Mouse (Mus musculus): ENCODE results near the gene Rabepk. TPM values are rescaled to one million over a fixed set of nuclear protein-coding genes. Genes with fewer than 3 reads are reported as not detected.
A peak's percentile ranks its signal among the peaks of the same experiment; 100 is the strongest.

Gene Rabepk
- 80.4 and 88.4 TPM in 2 replicates for total RNA-seq (2012; rRNA removed)
- 61.2 and 68.8 TPM in 2 replicates for total RNA-seq (2014; rRNA removed)
- 62.1 and 64.1 TPM in 2 replicates for polyA plus RNA-seq (2012; ENCODE audit: insufficient read length, low read depth)

DNA sequence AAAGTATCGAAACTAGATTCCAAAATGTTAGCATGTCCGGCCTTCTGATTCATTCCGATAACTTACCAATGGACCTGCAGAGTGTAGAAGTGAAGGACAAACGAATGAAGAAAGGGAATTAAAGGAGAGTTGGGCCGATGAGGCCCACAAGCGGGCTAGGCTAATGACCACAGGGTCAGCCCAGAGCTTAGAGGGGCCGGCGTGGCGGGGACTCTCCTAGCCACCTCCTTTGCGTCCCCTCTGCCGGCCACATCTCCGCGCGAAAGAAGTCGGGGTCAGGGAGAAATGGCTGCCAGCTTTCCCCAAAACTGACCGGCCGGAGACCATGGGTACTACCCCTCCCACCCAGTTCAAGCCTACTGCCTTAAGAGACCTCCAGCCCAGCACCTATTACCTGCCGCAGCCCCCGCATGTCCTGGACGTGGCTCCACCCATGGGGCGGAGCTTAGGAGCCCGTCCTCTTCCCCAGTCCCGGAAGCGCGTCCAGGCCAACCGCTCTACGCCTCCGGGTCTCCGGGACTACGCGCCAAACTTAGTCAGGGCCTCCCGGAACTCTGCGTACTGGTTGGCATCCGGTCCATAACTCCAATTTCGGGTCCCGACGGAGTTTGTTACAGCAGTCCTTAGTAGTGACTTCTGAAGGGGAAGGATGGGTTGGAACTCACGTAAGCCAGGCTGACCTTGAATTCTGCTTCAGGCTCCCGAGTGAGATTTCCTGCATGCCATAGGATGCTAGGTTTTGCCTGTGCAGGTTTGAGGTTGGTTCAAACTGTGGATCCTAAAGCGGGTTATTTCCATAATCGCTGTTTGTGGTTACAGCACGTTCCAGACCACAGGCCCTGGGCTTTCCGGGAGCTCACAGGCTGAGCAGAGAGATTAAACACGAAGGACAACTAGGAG is at the start of gene Rabepk:
Rabepk (minus strand) TSS at position 556 of the 900 bp plus-strand sequence.
- Histone ChIP-seq H3K79me2 (replicated peaks; ENCODE audit: control insufficient read depth, extremely low read depth, insufficient read depth, poor library complexity, severe bottlenecking) (peaks cover 20% of the 10 kb centered on the region), H3K9me3 (replicated peaks; ENCODE audit: low read length) (no peaks in the 10 kb centered on the region), H3K9ac (ENCODE audit: insufficient read depth, low read depth) (peak within 1 kb of the TSS; percentile 74), H3K27me3 (replicated peaks) (no peaks in the 10 kb centered on the region), H3K4me1 (ENCODE audit: control insufficient read depth in 1 of 2, insufficient read depth in 2 of 2) (peaks cover 0 to 30% of the 10 kb centered on the region in 2 experiments; a peak in 3 of 4 replicates), H3K4me2 (ENCODE audit: insufficient read depth, low read depth, poor library complexity, severe bottlenecking) (peak within 1 kb of the TSS; percentile 93), H3K27ac (ENCODE audit: insufficient read depth, low read depth) (peak within 1 kb of the TSS; percentile 43; the same call in 1 of the 2 replicates), H3K4me3 (replicated peaks in 1 of 3; ENCODE audit: low read depth in 2 of 3, low read length in 2 of 3, poor library complexity in 1 of 3) (peak within 1 kb of the TSS; percentile 61 to 87 (median 75)), H3K36me3 (replicated peaks in 1 of 2; ENCODE audit: control insufficient read depth in 1 of 2, insufficient read depth in 1 of 2, low read length in 1 of 2) (peaks cover 16 to 33% of the 10 kb centered on the region in 2 experiments)
- in situ Hi-C loops (cut with MboI; ENCODE audit: low pct_ligation_motif_present, low pct_unique_long_range_greater_than_20kb, low sequenced_read_pairs) = loop anchor here (10.0 to 25.0 kb wide), 2 partner anchors 165 to 313 kb away; partner anchors contain the start of genes AI182371, Cntrl and Traf1
- dilution Hi-C loops (cut with MboI; ENCODE audit: extremely low pct_ligation_motif_present, extremely low pct_unique_long_range_greater_than_20kb, low sequenced_read_pairs) = no loop called here
- peak; percentile 92 for DNase-seq (ENCODE audit: extremely low read depth)
- TF ChIP-seq ETS1 (conservative IDR thresholded peaks at IDR 0.05; ENCODE audit: low read depth, low read length) (0 out of 2 replicates have a peak, but pooled peaks have one; percentile 15), KAT2A (IDR thresholded peaks at IDR 0.05; ENCODE audit: insufficient replicate concordance, low read length) (0 out of 2 replicates have a peak, but pooled peaks have one; percentile 47), TCF12 (IDR thresholded peaks at IDR 0.05; ENCODE audit: low read depth, low read length) (peak; percentile 82), E2F4 (IDR thresholded peaks at IDR 0.05; ENCODE audit: insufficient replicate concordance, low read depth, low read length) (0 out of 2 replicates have a peak, but pooled peaks have one; percentile 59), NELFE (IDR thresholded peaks at IDR 0.05; ENCODE audit: low read depth, low read length) (peak; percentile 78; the same call in 1 of the 2 replicates), JUN (IDR thresholded peaks at IDR 0.05; ENCODE audit: insufficient read depth, low read depth, low read length) (no peak), ZC3H11A (IDR thresholded peaks at IDR 0.05; ENCODE audit: low read depth, low read length) (no peak), MXI1 (IDR thresholded peaks at IDR 0.05; ENCODE audit: low read depth, low read length) (peak; percentile 64), TBP (conservative IDR thresholded peaks at IDR 0.05; ENCODE audit: low read depth, low read length) (0 out of 2 replicates have a peak, but pooled peaks have one; percentile 42), GABPA (IDR thresholded peaks at IDR 0.05; ENCODE audit: insufficient replicate concordance, low read depth, low read length) (no peak), HCFC1 (IDR thresholded peaks at IDR 0.05; ENCODE audit: low read depth, low read length) (peak; percentile 70), ELF1 (IDR thresholded peaks at IDR 0.05; ENCODE audit: low read depth, low read length) (peak; percentile 96), MEF2A (IDR thresholded peaks at IDR 0.05; ENCODE audit: borderline replicate concordance, low read depth, low read length) (peak; percentile 55; the same call in 1 of the 2 replicates), NRF1 (IDR thresholded peaks at IDR 0.05; ENCODE audit: low read depth, low read length) (0 out of 2 replicates have a peak, but pooled peaks have one; percentile 27), POLR2A (IDR thresholded peaks at IDR 0.05; ENCODE audit: low read depth, low read length) (peak; percentile 84), MAX (IDR thresholded peaks at IDR 0.05; ENCODE audit: low read length) (peak; percentile 28; the same call in 1 of the 2 replicates), SIN3A (IDR thresholded peaks at IDR 0.05; ENCODE audit: low read length) (peak; percentile 87), ZNF384 (IDR thresholded peaks at IDR 0.05; ENCODE audit: low read depth, low read length) (no peak), POLR2AphosphoS2 (IDR thresholded peaks at IDR 0.05; ENCODE audit: low read depth, low read length) (no peak), ZMIZ1 (IDR thresholded peaks at IDR 0.05; ENCODE audit: low read depth, low read length) (peak; percentile 88), MAZ (IDR thresholded peaks at IDR 0.05; ENCODE audit: low read depth, low read length) (no peak), RCOR1 (conservative IDR thresholded peaks at IDR 0.05; ENCODE audit: low read depth, low read length) (0 out of 2 replicates have a peak, but pooled peaks have one; percentile 10), CHD2 (IDR thresholded peaks at IDR 0.05; ENCODE audit: low read length) (no peak), UBTF (IDR thresholded peaks at IDR 0.05; ENCODE audit: low read depth, low read length) (no peak), IRF4 (IDR thresholded peaks at IDR 0.05; ENCODE audit: low read depth, low read length) (peak; percentile 47; the same call in 1 of the 2 replicates), USF2 (conservative IDR thresholded peaks at IDR 0.05; ENCODE audit: low read depth, low read length) (no peak), BHLHE40 (IDR thresholded peaks at IDR 0.05; ENCODE audit: low read depth, low read length) (peak; percentile 93), JUND (conservative IDR thresholded peaks at IDR 0.05; ENCODE audit: low read depth, low read length) (no peak)

Data from CH12.LX (cell line).